Mouse (Mus musculus) small intestine, adult 2 months (tissue): ENCODE measurements at regions not wholly inside any gene's neighbourhood (a gene's known extent, or its start where the extent isn't known, plus 50 kb on each side); places are given as distances from the start of the nearest gene placed in this dataset.

Source experiments
- CTCF ChIP-seq: fragments of 200-500 bp; IDR thresholded peaks from 2 replicates; pipeline ENCODE4 v1.5.1; 2012; ENCODE audit warnings: low read depth, mild to moderate bottlenecking, control low read depth, inconsistent platforms, low read length, moderate library complexity, mixed read lengths; ENCODE audit not compliant: insufficient replicate concordance, insufficient read length; ENCODE audit errors: extremely low read depth
- POLR2A ChIP-seq: fragments of 200-500 bp; IDR thresholded peaks from 2 replicates; pipeline ENCODE4 v1.6.1; 2012; ENCODE audit warnings: low read depth, mild to moderate bottlenecking, control low read depth, inconsistent platforms, low read length, moderate library complexity

DNA sequence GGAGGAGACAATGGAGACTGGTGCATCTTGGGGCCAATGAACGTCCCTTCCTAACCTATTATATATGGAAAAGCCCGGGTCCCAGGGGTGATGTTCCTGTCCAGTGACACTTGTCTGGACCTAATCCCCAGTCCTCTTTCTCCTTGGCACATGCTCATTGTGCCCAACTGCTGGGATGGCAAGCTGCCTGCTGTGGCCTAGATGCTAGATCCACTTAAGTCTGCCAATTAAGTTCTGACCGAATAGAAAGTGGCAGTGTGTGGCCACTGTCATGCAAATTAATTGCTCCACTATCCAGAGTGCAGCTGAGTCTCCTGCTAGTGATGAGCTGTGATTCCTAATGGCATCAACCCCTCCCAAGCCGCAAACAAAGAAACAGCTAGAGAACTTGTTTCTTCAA, 1493.5 kb upstream of the Dsel start:
- TF ChIP-seq POLR2A, result no peak
- TF ChIP-seq CTCF, result no peak
